Mouse (Mus musculus) midbrain, postnatal 0 days (tissue): ENCODE data around the gene Tmeff2. TPM values are rescaled to one million over a fixed set of nuclear protein-coding genes. Genes with fewer than 3 reads are reported as not detected.

Source experiments
- ATAC-seq: fragments of 200-750 bp; cut with Nextera tagmentation; 2 replicates; pipeline ENCODE4 v1.8.0; 2017; ENCODE audit warnings: moderate number of reproducible peaks, mild to moderate bottlenecking, moderate TSS enrichment, moderate library complexity; ENCODE audit not compliant: low FRiP score
- DNase-seq: peaks from one replicate; pipeline ENCODE4 v3.0.0-alpha.2; 2015; ENCODE audit warnings: low spot score
- H3K27ac ChIP-seq: fragments of 300-500 bp; sonication (generic); 2 replicates; pipeline ENCODE4 v1.5.1; 2014; ENCODE audit warnings: low read depth, mild to moderate bottlenecking, low read length, mixed read lengths
- H3K27me3 ChIP-seq: fragments of 300-500 bp; sonication (generic); 2 replicates; pipeline ENCODE4 v1.6.1; 2014; ENCODE audit warnings: low read length, control low read depth, mixed read lengths; ENCODE audit not compliant: insufficient read depth
- H3K36me3 ChIP-seq: fragments of 300-500 bp; sonication (generic); 2 replicates; pipeline ENCODE4 v1.6.1; 2014; ENCODE audit warnings: low read length, control low read depth, mixed read lengths; ENCODE audit not compliant: insufficient read depth
- H3K4me1 ChIP-seq: fragments of 300-500 bp; sonication (generic); 2 replicates; pipeline ENCODE4 v1.6.1; 2014; ENCODE audit warnings: mild to moderate bottlenecking, control low read depth, antibody characterized with exemption, low read length, mixed read lengths; ENCODE audit not compliant: insufficient read depth
- H3K4me2 ChIP-seq: fragments of 300-500 bp; sonication (generic); 2 replicates; pipeline ENCODE4 v1.6.1; 2014; ENCODE audit warnings: low read depth, mild to moderate bottlenecking, low read length, mixed read lengths; ENCODE audit not compliant: poor library complexity, severe bottlenecking
- H3K4me3 ChIP-seq: fragments of 300-500 bp; sonication (generic); 2 replicates; pipeline ENCODE4 v1.5.1; 2014; ENCODE audit warnings: low read depth, mild to moderate bottlenecking, low read length, moderate library complexity
- H3K9ac ChIP-seq: fragments of 300-500 bp; sonication (generic); replicated peaks from 2 replicates; pipeline ENCODE4 v1.6.1; 2014; ENCODE audit warnings: mild to moderate bottlenecking, low read length, moderate library complexity, mixed read lengths; ENCODE audit not compliant: poor library complexity, severe bottlenecking
- H3K9me3 ChIP-seq: fragments of 300-500 bp; sonication (generic); 2 replicates; pipeline ENCODE4 v1.6.1; 2016; ENCODE audit warnings: low read length, control low read depth
- CTCF ChIP-seq: IDR thresholded peaks from 2 replicates; pipeline ENCODE4 v1.5.1; 2016; ENCODE audit warnings: antibody characterized with exemption, mild to moderate bottlenecking
- WGBS: fragments of 180-500 bp; shearing (Covaris S2); extraction: QIAGEN DNeasy Blood & Tissue Kit; methylation state at CpG from one replicate; pipeline ENCODE4 v1.1.7; 2014; 5-methylcytosine and 5-hydroxymethylcytosine counted together
- polyA plus RNA-seq: library from polyadenylated mRNA; unstranded; fragments of >200 nt; fragmentation: Nextera tagmentation; extraction: Ambion mirVana; gene quantifications from 2 replicates; pipeline ENCODE4 v1.2.1, GENCODE M21; 2015
- total RNA-seq: library from RNA; depleted of rRNA; stranded (reverse); fragments of >200 nt; gene quantifications from 2 replicates; pipeline ENCODE4 v1.2.3, GENCODE M21; 2014

Gene Tmeff2
- total and polyA plus RNA-seq, 2 experiments from 2014 or later = 49.3 to 80.1 TPM

GRCm38 (mm10) chr1:51184276-51184675 is 283.8 kb downstream of the Tmeff2 start:
- TF ChIP-seq CTCF = no peak
- 85% methylated on average over 2 of the region's 2 CpGs for WGBS
- Histone ChIP-seq H3K4me1 (no peaks in the 10 kb centered on the region), H3K4me2 (no peak overlapping the region), H3K36me3 (peaks cover 3% of the 10 kb centered on the region; the same call in 1 of the 2 replicates), H3K27me3 (no peaks in the 10 kb centered on the region), H3K27ac (no peak overlapping the region), H3K9me3 (no peaks in the 10 kb centered on the region), H3K9ac (no peak overlapping the region), H3K4me3 (no peak overlapping the region)
- ATAC-seq (no peak), DNase-seq (no peak)

- no peak overlapping the region for H3K27ac ChIP-seq
- H3K4me3 ChIP-seq = no peak overlapping the region
- no peaks in the 10 kb centered on the region for H3K9me3 ChIP-seq
- no peaks in the 10 kb centered on the region for H3K27me3 ChIP-seq
- TF ChIP-seq CTCF = no peak
- H3K36me3 ChIP-seq = peaks cover 3% of the 10 kb centered on the region; the same call in 1 of the 2 replicates
- H3K4me1 ChIP-seq = no peaks in the 10 kb centered on the region; the same call in 1 of the 2 replicates
- ATAC-seq = no peak
- no peak overlapping the region for H3K9ac ChIP-seq
- DNase-seq = no peak
- WGBS = 86% methylated on average over 5 of the region's 5 CpGs
- H3K4me2 ChIP-seq = no peak overlapping the region
These were observed 288.6 kb downstream of the Tmeff2 start for GRCm38 (mm10) chr1:51189008-51189407.

GRCm38 (mm10) chr1:51191253-51191652 is 290.8 kb downstream of the Tmeff2 start:
- H3K9me3 ChIP-seq = no peaks in the 10 kb centered on the region
- no peak for TF ChIP-seq CTCF
- H3K36me3 ChIP-seq = peaks cover 3% of the 10 kb centered on the region; the same call in 1 of the 2 replicates
- H3K9ac ChIP-seq = no peak overlapping the region
- H3K27me3 ChIP-seq = no peaks in the 10 kb centered on the region
- H3K4me1 ChIP-seq = no peaks in the 10 kb centered on the region; the same call in 1 of the 2 replicates
- H3K4me2 ChIP-seq = no peak overlapping the region
- DNase-seq (no peak), ATAC-seq (no peak)
- H3K27ac ChIP-seq = no peak overlapping the region
- H3K4me3 ChIP-seq = no peak overlapping the region

- no peak for DNase-seq
- no peak for TF ChIP-seq CTCF
- Histone ChIP-seq H3K4me2 (no peak overlapping the region), H3K27me3 (no peaks in the 10 kb centered on the region), H3K4me1 (no peaks in the 10 kb centered on the region; the same call in 1 of the 2 replicates), H3K9me3 (no peaks in the 10 kb centered on the region), H3K36me3 (peaks cover 3% of the 10 kb centered on the region; the same call in 1 of the 2 replicates), H3K27ac (peak overlapping the region; percentile 47; the same call in 1 of the 2 replicates), H3K9ac (no peak overlapping the region), H3K4me3 (no peak overlapping the region)
- WGBS = 57% methylated on average over 6 of the region's 6 CpGs
- no peak for ATAC-seq
These were observed 291.6 kb downstream of the Tmeff2 start for GRCm38 (mm10) chr1:51191872-51192613.

DNA sequence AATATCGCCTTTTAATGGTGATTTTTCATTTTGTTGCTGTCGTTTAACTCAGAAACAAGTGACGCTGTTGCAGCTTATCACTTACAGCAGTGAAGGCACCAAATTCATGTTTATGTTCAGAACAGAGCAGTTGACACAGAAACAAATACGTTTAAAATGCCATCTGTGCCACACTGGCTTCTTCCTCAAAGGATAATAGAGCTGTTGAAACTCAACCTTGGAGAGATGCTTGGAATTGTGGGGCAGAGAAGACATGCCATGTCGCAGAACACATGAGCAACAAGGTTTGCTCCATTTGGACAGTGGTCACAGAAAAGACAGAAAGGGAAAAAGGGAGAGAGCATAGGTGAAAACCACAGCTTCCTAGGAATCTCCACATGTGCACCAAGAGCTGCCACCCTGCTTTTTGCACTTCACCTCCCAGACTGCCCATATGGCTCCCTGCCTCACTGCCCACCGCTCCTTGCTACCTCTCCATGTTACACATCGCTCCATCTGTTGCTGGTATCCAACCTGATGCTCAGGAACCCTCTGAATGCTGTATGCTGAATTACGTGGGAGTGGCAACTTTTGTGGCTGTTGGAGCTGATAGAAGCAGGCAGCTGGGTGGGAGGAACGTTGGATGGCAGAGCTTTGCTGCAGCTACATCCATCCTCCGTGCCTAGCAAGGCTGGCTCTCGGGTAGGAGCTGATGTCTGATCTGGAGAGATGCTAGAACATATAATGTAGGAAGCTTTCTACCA is 298.8 kb downstream of the Tmeff2 start:
- Histone ChIP-seq H3K4me2 (no peak overlapping the region), H3K27ac (no peak overlapping the region), H3K27me3 (no peaks in the 10 kb centered on the region), H3K9ac (no peak overlapping the region), H3K4me1 (no peaks in the 10 kb centered on the region), H3K9me3 (no peaks in the 10 kb centered on the region), H3K36me3 (no peaks in the 10 kb centered on the region), H3K4me3 (no peak overlapping the region)
- TF ChIP-seq CTCF = no peak
- WGBS = 84% methylated on average over 11 of the region's 11 CpGs
- no peak for ATAC-seq
- no peak for DNase-seq

- H3K27me3 ChIP-seq = no peaks in the 10 kb centered on the region
- no peak for TF ChIP-seq CTCF
- H3K27ac ChIP-seq = no peak overlapping the region
- no peak overlapping the region for H3K4me3 ChIP-seq
- ATAC-seq (no peak), DNase-seq (no peak)
- H3K4me2 ChIP-seq = no peak overlapping the region
- WGBS = 90% methylated on average over 3 of the region's 3 CpGs
- no peaks in the 10 kb centered on the region for H3K9me3 ChIP-seq
- H3K4me1 ChIP-seq = no peaks in the 10 kb centered on the region
- no peak overlapping the region for H3K9ac ChIP-seq
- H3K36me3 ChIP-seq = no peaks in the 10 kb centered on the region
These were observed 299.5 kb downstream of the Tmeff2 start for GRCm38 (mm10) chr1:51199954-51200353.
